Mouse (Mus musculus): ENCODE results near the gene Lrpap1.

Gene Lrpap1

GRCm38 (mm10) chr5:35056604-35057432 is 48.7 kb downstream of the Lrpap1 start, which contains the start of gene Dok7:
Dok7 (plus strand) TSS chr5:35056766.
- peak; percentile 68 for DNase-seq (ENCODE audit: low spot score)

- no peak for DNase-seq (ENCODE audit: low spot score)
Observed at GRCm38 (mm10) chr5:35055076-35055475, 50.5 kb downstream of the Lrpap1 start.

GRCm38 (mm10) chr5:35054628-35055027 is 50.9 kb downstream of the Lrpap1 start:
- no peak for DNase-seq (ENCODE audit: low spot score)

DNA sequence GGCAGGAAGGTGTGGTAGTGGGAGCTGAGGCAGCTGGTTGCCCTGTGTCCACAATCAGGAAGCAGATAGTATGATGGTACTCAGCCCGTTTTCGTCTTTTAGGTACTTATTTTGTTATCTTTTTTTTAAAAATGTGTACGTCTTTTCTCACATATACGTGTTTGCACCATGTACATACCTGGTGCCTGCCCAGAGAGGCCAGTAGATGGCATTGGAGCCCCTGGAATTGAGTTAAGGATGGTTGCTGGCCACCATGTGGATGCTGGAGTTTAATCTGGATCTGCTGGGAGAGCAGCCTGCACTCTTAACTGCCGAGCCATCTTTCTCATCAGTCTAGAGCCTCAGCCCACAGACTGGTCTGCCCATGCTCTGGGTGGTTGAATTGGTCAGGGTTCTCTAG is 55.0 kb downstream of the Lrpap1 start:
- DNase-seq (ENCODE audit: low spot score), result no peak

GRCm38 (mm10) chr5:35043110-35043451 is 62.5 kb downstream of the Lrpap1 start:
- peak; percentile 81 for DNase-seq (ENCODE audit: low spot score)

DNA sequence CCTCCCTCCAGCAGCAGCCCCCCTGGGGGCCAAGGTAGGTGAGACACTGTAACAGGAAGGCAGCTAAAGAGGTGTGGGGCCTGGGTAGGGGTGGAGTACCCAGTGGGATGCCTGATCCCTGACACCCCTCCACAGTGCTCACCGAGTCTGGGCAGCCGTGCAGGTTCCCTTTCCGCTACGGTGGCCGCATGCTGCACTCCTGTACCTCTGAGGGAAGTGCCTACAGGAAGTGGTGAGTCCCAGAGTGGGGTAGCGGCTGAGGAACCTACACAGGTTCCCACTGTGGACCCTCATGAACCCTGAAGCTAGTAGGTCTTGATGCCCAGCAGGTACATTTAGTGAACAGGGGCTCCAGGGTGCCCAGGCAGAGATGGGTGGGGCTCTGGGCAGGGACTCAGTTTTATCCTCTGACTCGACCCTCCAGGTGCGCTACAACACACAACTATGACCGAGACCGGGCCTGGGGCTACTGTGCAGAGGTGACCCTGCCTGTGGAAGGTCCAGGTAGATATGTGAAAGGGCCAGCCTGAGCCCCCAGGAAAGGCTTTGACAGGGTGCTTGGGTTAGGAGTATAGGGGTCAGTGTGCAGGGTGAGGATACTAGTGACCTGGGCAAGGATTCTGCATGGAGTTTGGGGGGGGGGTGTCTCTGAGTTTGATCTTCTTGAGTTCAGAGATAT is 63.0 kb downstream of the Lrpap1 start:
- no peak for DNase-seq (ENCODE audit: low spot score)

All from testis, postnatal 10 days (tissue).